Mouse (Mus musculus) erythroblast, embryonic 14.5 days (primary cell): ENCODE data around the gene Acsl6. TPM values are rescaled to one million over a fixed set of nuclear protein-coding genes. Genes with fewer than 3 reads are reported as not detected.

ENCODE experiments used
- H3K27me3 ChIP-seq: 2 replicates; pipeline ENCODE4 v1.6.1; 2012; ENCODE audit warnings: inconsistent platforms; ENCODE audit not compliant: control insufficient read depth
- H3K36me3 ChIP-seq: 2 replicates; pipeline ENCODE4 v1.6.1; 2012; ENCODE audit warnings: mild to moderate bottlenecking, inconsistent platforms; ENCODE audit not compliant: control insufficient read depth
- H3K4me1 ChIP-seq: 2 replicates; pipeline ENCODE4 v1.6.1; 2012; ENCODE audit warnings: inconsistent platforms; ENCODE audit not compliant: control insufficient read depth
- H3K4me3 ChIP-seq: replicated peaks from 2 replicates; pipeline ENCODE3; 2012; ENCODE audit warnings: moderate library complexity, mild to moderate bottlenecking, inconsistent platforms
- H3K9me3 ChIP-seq: 2 replicates; pipeline ENCODE4 v1.6.1; 2012; ENCODE audit warnings: low read length, inconsistent platforms, mixed read lengths; ENCODE audit not compliant: control insufficient read depth
- GATA1 ChIP-seq: IDR thresholded peaks from 2 replicates; pipeline ENCODE4 v1.6.1; 2012; ENCODE audit warnings: low read length, inconsistent platforms, mixed read lengths
- TAL1 ChIP-seq: IDR thresholded peaks from 3 replicates; pipeline ENCODE4 v1.6.1; 2012; ENCODE audit warnings: low read length, inconsistent platforms, mixed read lengths
- polyA plus RNA-seq: library from polyadenylated mRNA; stranded (reverse); fragments of >175 nt; gene quantifications from 2 replicates; pipeline ENCODE4 v1.2.3, GENCODE M21; 2012

Acsl6 gene
- polyA plus RNA-seq, 1 experiment = 0.01 TPM

DNA sequence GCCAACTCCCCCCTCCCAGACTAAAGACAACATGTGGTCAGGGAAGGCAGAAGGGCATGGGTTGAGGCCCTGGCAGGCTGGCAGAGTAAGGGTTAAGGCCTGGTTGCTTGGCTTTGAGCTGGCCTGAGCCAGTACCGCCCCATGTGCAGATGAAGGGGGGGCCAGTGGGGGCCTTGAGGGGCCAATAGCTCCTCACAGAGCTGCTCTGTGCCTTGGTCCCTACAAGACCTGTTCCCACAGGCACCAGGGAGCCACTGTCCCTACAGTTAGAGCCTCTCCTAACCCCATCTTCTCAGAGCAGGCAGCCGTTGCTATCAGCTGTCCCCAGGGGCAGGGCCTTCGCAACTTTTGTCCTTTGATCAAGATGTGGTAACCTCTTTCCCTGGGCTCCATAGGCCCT, 11.1 kb downstream of the Acsl6 start:
- H3K36me3 ChIP-seq = no peaks in the 10 kb centered on the region
- H3K4me1 ChIP-seq = peaks cover 36% of the 10 kb centered on the region
- H3K27me3 ChIP-seq = no peaks in the 10 kb centered on the region
- H3K9me3 ChIP-seq = no peaks in the 10 kb centered on the region
- H3K4me3 ChIP-seq = no peak overlapping the region
- TF ChIP-seq GATA1 (no peak), TAL1 (no peak)

GRCm38 (mm10) chr11:54315336-54315735, 11.7 kb downstream of the Acsl6 start:
- Histone ChIP-seq H3K36me3 (no peaks in the 10 kb centered on the region), H3K27me3 (no peaks in the 10 kb centered on the region), H3K4me3 (no peak overlapping the region), H3K9me3 (no peaks in the 10 kb centered on the region), H3K4me1 (peaks cover 36% of the 10 kb centered on the region)
- TF ChIP-seq TAL1 = no peak
- TF ChIP-seq GATA1 = no peak

DNA sequence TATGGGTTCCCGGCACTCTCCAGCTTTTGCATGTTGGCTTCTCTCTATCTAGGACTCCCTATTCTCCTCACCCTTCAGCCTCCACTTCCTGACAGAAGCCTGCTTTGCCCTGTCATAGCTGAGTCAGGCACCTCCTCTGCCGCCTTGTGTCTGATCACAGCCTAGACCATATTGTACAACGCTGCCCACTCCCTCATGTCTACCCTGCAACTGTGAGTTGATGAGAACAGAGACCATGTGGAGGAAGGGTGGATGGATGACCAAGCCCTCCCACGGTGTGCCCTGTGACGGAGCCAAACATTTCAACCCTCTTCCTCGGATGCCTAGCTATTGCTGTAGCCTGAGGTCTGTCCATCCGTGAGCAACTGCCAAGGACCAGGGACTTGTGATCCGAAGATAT, 13.8 kb downstream of the Acsl6 start:
- Histone ChIP-seq H3K4me1 (peaks cover 33% of the 10 kb centered on the region), H3K9me3 (no peaks in the 10 kb centered on the region), H3K4me3 (no peak overlapping the region), H3K36me3 (no peaks in the 10 kb centered on the region), H3K27me3 (no peaks in the 10 kb centered on the region)
- TF ChIP-seq TAL1 = no peak
- no peak for TF ChIP-seq GATA1

- Histone ChIP-seq H3K36me3 (no peaks in the 10 kb centered on the region), H3K4me3 (no peak overlapping the region), H3K27me3 (no peaks in the 10 kb centered on the region), H3K4me1 (peaks cover 30% of the 10 kb centered on the region), H3K9me3 (no peaks in the 10 kb centered on the region)
- TF ChIP-seq TAL1 = no peak
- TF ChIP-seq GATA1 = no peak
Measured at GRCm38 (mm10) chr11:54317795-54318194, 14.2 kb downstream of the Acsl6 start.

DNA sequence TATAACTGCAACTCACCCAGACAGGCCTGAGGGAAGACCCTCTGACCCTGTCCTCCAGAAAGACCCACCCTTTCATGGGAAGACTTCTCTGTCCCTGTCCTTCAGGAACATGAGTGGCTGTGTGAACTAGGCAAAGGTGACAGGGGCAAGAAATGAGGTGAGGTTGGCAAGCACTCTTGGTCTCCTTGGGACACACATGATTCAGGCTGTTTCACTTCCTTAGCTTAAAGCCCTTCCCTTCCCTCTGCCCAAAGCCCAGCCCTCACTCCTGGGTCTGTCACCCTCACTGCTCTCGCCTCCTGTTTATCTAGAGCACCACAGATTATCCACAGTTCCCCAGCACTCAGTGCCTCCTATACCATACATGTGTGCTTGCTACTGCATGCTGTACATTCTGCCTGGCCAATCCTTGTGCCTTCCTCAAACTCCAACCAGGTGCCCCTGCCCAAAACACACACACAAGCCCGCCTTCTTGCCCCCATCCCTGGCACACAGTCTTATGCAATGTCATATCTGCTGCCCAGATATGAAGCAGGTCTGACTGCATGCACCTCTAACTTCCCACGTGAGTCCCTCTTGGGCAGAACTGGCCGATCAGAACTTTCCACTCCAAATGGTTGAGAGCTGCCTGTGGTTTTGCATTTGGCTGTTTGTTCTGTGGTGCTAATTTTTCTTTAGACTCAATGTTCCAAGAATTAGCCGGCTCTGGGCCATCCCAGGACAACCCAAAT, 18.4 kb downstream of the Acsl6 start:
- no peaks in the 10 kb centered on the region; the same call in 1 of the 2 replicates for H3K4me1 ChIP-seq
- H3K4me3 ChIP-seq = no peak overlapping the region
- TF ChIP-seq TAL1 = no peak
- TF ChIP-seq GATA1 = no peak
- H3K36me3 ChIP-seq = no peaks in the 10 kb centered on the region
- no peaks in the 10 kb centered on the region for H3K9me3 ChIP-seq
- H3K27me3 ChIP-seq = no peaks in the 10 kb centered on the region

- Histone ChIP-seq H3K4me1 (no peaks in the 10 kb centered on the region), H3K36me3 (no peaks in the 10 kb centered on the region), H3K27me3 (no peaks in the 10 kb centered on the region), H3K4me3 (no peak overlapping the region), H3K9me3 (no peaks in the 10 kb centered on the region)
- no peak for TF ChIP-seq GATA1
- no peak for TF ChIP-seq TAL1
Measured at GRCm38 (mm10) chr11:54331463-54332183, 28.0 kb downstream of the Acsl6 start.

- Histone ChIP-seq H3K9me3 (no peaks in the 10 kb centered on the region), H3K4me3 (no peak overlapping the region), H3K27me3 (no peaks in the 10 kb centered on the region), H3K36me3 (no peaks in the 10 kb centered on the region), H3K4me1 (no peaks in the 10 kb centered on the region)
- TF ChIP-seq GATA1 (no peak), TAL1 (no peak)
Measured at GRCm38 (mm10) chr11:54336165-54336707, 32.6 kb downstream of the Acsl6 start.

DNA sequence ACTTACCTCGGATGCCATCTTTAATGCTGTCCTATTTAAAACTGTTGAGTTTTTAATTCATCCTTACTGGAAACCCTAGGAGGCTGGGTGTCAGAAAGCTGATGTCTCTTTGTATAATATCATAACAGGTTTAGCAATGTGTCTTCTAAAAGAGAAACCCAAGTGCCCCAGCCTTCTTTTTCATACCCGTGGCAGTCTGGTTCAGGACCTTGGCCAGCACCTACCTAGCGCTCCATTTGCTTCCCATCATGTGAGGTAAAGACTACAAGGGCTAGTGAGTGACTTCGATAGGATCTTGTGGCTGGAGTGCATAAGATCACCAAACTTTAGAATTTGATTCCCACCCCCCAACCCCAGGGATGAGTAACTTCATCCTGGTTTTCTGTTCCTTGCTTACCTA, 40.1 kb downstream of the Acsl6 start:
- TF ChIP-seq TAL1 = no peak
- TF ChIP-seq GATA1 = no peak
- Histone ChIP-seq H3K4me3 (no peak overlapping the region), H3K4me1 (no peaks in the 10 kb centered on the region), H3K27me3 (no peaks in the 10 kb centered on the region), H3K36me3 (no peaks in the 10 kb centered on the region), H3K9me3 (no peaks in the 10 kb centered on the region)

DNA sequence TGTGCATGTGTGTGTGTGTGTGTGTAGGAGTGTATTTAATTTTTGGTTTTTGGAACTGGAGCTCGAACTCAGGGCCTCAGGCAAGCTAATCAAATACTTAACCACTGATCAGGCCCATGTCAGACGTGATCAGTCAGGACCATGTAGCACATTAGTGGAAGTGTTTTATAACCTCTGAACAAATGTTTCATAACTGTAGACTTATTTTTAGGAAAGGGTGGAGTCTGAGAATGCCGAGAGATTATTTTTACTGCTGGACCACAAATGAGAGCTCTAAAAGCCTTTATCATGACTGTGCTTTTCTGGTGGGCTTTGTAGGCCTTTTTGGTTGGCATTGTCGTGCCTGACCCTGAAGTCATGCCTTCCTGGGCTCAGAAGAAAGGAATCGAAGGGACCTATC, 48.1 kb downstream of the Acsl6 start:
- TF ChIP-seq TAL1 (no peak), GATA1 (no peak)
- no peaks in the 10 kb centered on the region for H3K36me3 ChIP-seq
- H3K9me3 ChIP-seq = no peaks in the 10 kb centered on the region
- no peak overlapping the region for H3K4me3 ChIP-seq
- no peaks in the 10 kb centered on the region for H3K27me3 ChIP-seq
- peaks cover 3% of the 10 kb centered on the region for H3K4me1 ChIP-seq
